ENCODE assay signal across 11 mouse cellular contexts in the genomic region with DNA sequence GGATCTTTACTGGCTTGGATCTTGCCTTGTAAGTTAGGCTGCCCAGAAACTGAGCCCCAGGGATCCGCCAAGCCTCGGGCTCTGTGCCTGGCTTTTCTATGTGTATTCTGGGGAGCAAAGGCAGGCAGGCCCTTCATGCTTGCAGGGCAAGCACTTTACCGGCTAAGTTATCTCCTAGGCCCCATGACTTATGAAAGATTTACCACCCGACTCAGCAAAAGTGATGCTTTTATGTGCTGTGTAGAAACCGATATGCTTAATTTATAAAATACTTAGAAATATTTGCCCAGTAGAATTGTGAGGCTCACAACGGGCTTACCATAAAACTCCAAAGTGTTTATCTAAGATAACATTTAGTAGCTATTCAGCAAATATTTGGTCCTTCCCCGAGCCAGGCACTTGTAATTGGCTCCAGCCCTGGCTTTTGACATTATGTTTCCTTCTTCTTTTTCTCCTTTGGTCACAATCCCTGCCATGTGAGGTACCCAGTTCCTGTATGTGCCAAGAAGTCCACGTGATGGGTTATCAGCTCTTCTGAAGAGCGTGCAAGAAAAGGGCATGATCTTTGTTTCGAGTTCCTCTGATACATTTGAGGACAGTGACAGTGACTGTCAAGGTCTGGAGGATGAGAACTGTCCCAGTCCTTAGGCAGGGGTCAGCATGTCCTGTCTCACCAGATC. TPM values are rescaled to one million over a fixed set of nuclear protein-coding genes. Genes with fewer than 3 reads are reported as not detected.
DNase-seq lines count a peak whose midpoint lies in the region; ATAC-seq and TF ChIP-seq lines count a peak whose summit lies in the region.
"Had no signal": no experiment of that assay in that cellular context is flagged by ENCODE, and none has a peak within 500 bp of the region (broad histone marks: within the 10 kb centered on the region; RNA-seq: fewer than 3 reads in every experiment).

No protein-coding gene starts in this region.

- H3K27ac ChIP-seq in kidney, embryonic 15.5 days, result 0 out of 2 replicates have a peak overlapping the region, but pooled peaks have one; percentile 42
- H3K27ac ChIP-seq in brown adipose tissue, adult 24 weeks (replicated peaks; ENCODE audit: low read depth, low read length), result peak overlapping the region; percentile 45
- H3K27ac ChIP-seq in limb, embryonic 14.5 days (replicated peaks; ENCODE audit: low read depth, low read length), result peak overlapping the region; percentile 38; the same call in 1 of the 2 replicates
- H3K27ac ChIP-seq: embryonic facial prominence, embryonic 15.5 days had no signal

- DNase-seq in kidney, postnatal 36 days, result no peak
- DNase-seq in limb, embryonic 14.5 days (ENCODE audit: low spot score), result no peak
- DNase-seq in skeletal muscle tissue, adult 2 months (ENCODE audit: low read depth, low spot score), result peak; percentile 50
- DNase-seq in spleen, postnatal 14 days (ENCODE audit: low spot score in 2 of 2), result no peak
- no peak for DNase-seq in kidney, adult 18-20 months
- DNase-seq in left cerebral cortex, adult 8-10 months (ENCODE audit: low spot score in 2 of 2), result no peak
- DNase-seq: thymus, adult 2 months had no signal

- H3K4me2 ChIP-seq in kidney, embryonic 15.5 days, result no peak overlapping the region
- H3K4me2 ChIP-seq in limb, embryonic 14.5 days (replicated peaks; ENCODE audit: low read depth, low read length, severe bottlenecking), result no peak overlapping the region
- H3K4me2 ChIP-seq: embryonic facial prominence, embryonic 15.5 days had no signal

- no peaks in the 10 kb centered on the region for H3K36me3 ChIP-seq in kidney, embryonic 15.5 days
- no peaks in the 10 kb centered on the region for H3K36me3 ChIP-seq in limb, embryonic 14.5 days (ENCODE audit: control insufficient read depth, insufficient read depth, low read length)
- H3K36me3 ChIP-seq: embryonic facial prominence, embryonic 15.5 days had no signal

- TF ChIP-seq POLR2A in limb, embryonic 14.5 days (IDR thresholded peaks at IDR 0.05; ENCODE audit: borderline replicate concordance, extremely low read depth, insufficient read depth, insufficient read length), result no peak

- 58% methylated on average over 10 of the region's 10 CpGs for WGBS in kidney, embryonic 15.5 days
- 47% methylated on average over 10 of the region's 10 CpGs for WGBS in limb, embryonic 14.5 days

- no peaks in the 10 kb centered on the region for H3K27me3 ChIP-seq in kidney, embryonic 15.5 days
- H3K27me3 ChIP-seq in limb, embryonic 14.5 days (ENCODE audit: control insufficient read depth, insufficient read depth, low read length), result no peaks in the 10 kb centered on the region
- H3K27me3 ChIP-seq: embryonic facial prominence, embryonic 15.5 days; megakaryocyte, embryonic 14.5 days had no signal

- no peak overlapping the region for H3K9ac ChIP-seq in kidney, embryonic 15.5 days
- H3K9ac ChIP-seq in limb, embryonic 14.5 days (ENCODE audit: low read depth, low read length, severe bottlenecking), result no peak overlapping the region
- H3K9ac ChIP-seq: embryonic facial prominence, embryonic 15.5 days had no signal

- H3K4me1 ChIP-seq in kidney, embryonic 15.5 days, result peaks cover 27% of the 10 kb centered on the region
- peaks cover 6% of the 10 kb centered on the region for H3K4me1 ChIP-seq in brown adipose tissue, adult 24 weeks (ENCODE audit: control insufficient read depth, insufficient read depth, insufficient read length, low read length)
- H3K4me1 ChIP-seq in limb, embryonic 14.5 days (ENCODE audit: control insufficient read depth, insufficient read depth, low read length), result peaks cover 11% of the 10 kb centered on the region

- H3K9me3 ChIP-seq in kidney, embryonic 15.5 days (replicated peaks), result peaks cover 4% of the 10 kb centered on the region; the same call in 1 of the 2 replicates
- no peaks in the 10 kb centered on the region for H3K9me3 ChIP-seq in limb, embryonic 14.5 days (ENCODE audit: control insufficient read depth, low read length)

- no peak for ATAC-seq in kidney, embryonic 15.5 days (replicated peaks; ENCODE audit: low FRiP score)
- peak; percentile 38; the same call in 1 of the 2 replicates for ATAC-seq in limb, embryonic 14.5 days (ENCODE audit: low FRiP score, low read depth)

- H3K4me3 ChIP-seq in kidney, embryonic 15.5 days (replicated peaks), result no peak overlapping the region
- no peak overlapping the region for H3K4me3 ChIP-seq in brown adipose tissue, adult 24 weeks (ENCODE audit: insufficient read depth, low read depth, low read length)
- no peak overlapping the region for H3K4me3 ChIP-seq in limb, embryonic 14.5 days (replicated peaks; ENCODE audit: low read length)
- H3K4me3 ChIP-seq: embryonic facial prominence, embryonic 15.5 days; megakaryocyte, embryonic 14.5 days had no signal

RNA-seq across cellular contexts. Expression of gene Bri3, which starts 3.8 kb away (rescaled TPM):
- polyA plus RNA-seq in kidney, embryonic 15.5 days (2015; fragmentation: Nextera tagmentation; extraction: Ambion mirVana), result 123 and 129 TPM in 2 replicates
- 230 and 282 TPM in 2 replicates for polyA plus RNA-seq in brown adipose tissue, adult 24 weeks (2012; ENCODE audit: insufficient read depth, insufficient read length, missing spikeins)
- polyA plus RNA-seq in limb, embryonic 14.5 days (2012; rRNA removed), result 90.6 and 107 TPM in 2 replicates
- 119 and 131 TPM in 2 replicates for polyA plus RNA-seq in limb, embryonic 14.5 days (2014; fragmentation: Nextera tagmentation; extraction: Ambion mirVana)
- 10 to 100 TPM; 63.5 to 74.4 (median 72.5) TPM for total RNA-seq in left cerebral cortex, adult 8-10 months (2022)

RNA-seq across cellular contexts. Expression of gene Tecpr1, which starts 24.6 kb away (rescaled TPM):
- 22.4 and 23.6 TPM in 2 replicates for polyA plus RNA-seq in kidney, embryonic 15.5 days (2015; fragmentation: Nextera tagmentation; extraction: Ambion mirVana)
- 25.9 and 41.4 TPM in 2 replicates for polyA plus RNA-seq in brown adipose tissue, adult 24 weeks (2012; ENCODE audit: insufficient read depth, insufficient read length, missing spikeins)
- 34.7 and 39.7 TPM in 2 replicates for polyA plus RNA-seq in limb, embryonic 14.5 days (2012; rRNA removed)
- polyA plus RNA-seq in limb, embryonic 14.5 days (2014; fragmentation: Nextera tagmentation; extraction: Ambion mirVana), result 18.6 and 21.2 TPM in 2 replicates
- 10 to 100 TPM; 88.3 to 96.5 (median 92.1) TPM for total RNA-seq in left cerebral cortex, adult 8-10 months (2022)

RNA-seq across cellular contexts. Expression of gene Bhlha15, which starts 58.0 kb away (rescaled TPM):
- polyA plus RNA-seq in kidney, embryonic 15.5 days (2015; fragmentation: Nextera tagmentation; extraction: Ambion mirVana), result 0.48 and 0.71 TPM in 2 replicates
- polyA plus RNA-seq in brown adipose tissue, adult 24 weeks (2012; ENCODE audit: insufficient read depth, insufficient read length, missing spikeins), result not detected in 2 replicates
- 0.18 and 0.23 TPM in 2 replicates for polyA plus RNA-seq in limb, embryonic 14.5 days (2012; rRNA removed)
- polyA plus RNA-seq in limb, embryonic 14.5 days (2014; fragmentation: Nextera tagmentation; extraction: Ambion mirVana), result 0.22 and 0.29 TPM in 2 replicates
- total RNA-seq in left cerebral cortex, adult 8-10 months (2022), result under 1 TPM; 0.09 to 0.30 (median 0.16) TPM
